Mouse (Mus musculus) duodenum, adult 2 months (tissue): ENCODE data around the gene Bbs10. TPM values are rescaled to one million over a fixed set of nuclear protein-coding genes. Genes with fewer than 3 reads are reported as not detected.

Source experiments
- polyA plus RNA-seq: library from polyadenylated mRNA; depleted of rRNA; stranded (reverse); fragments of >200 nt; gene quantifications from 2 replicates; pipeline ENCODE4 v1.2.3, GENCODE M21; 2012; ENCODE audit warnings: low replicate concordance; rRNA removed

Gene Bbs10
- 0.05 and 0.21 TPM in 2 replicates for polyA plus RNA-seq

GRCm38 (mm10) chr10:111298140-111299098 lies at the start of gene Bbs10:
Gene Bbs10 (plus strand): TSS chr10:111298679.

Other genes starting within 250 kb of the Bbs10 start
- 0.23 and 0.48 TPM in 2 replicates for gene Osbpl8, start 133.9 kb upstream of the Bbs10 start, polyA plus RNA-seq
- gene Nap1l1, start 174.5 kb downstream of the Bbs10 start, polyA plus RNA-seq = 0.55 and 0.61 TPM in 2 replicates
- 44.6 and 50.7 TPM in 2 replicates for gene Phlda1, start 207.6 kb downstream of the Bbs10 start, polyA plus RNA-seq